Mouse (Mus musculus) T-cell, adult 66 days (primary cell): ENCODE data around the gene Btbd35f5. TPM values are rescaled to one million over a fixed set of nuclear protein-coding genes. Genes with fewer than 3 reads are reported as not detected.

ENCODE experiments used
- total RNA-seq, 2 experiments: library from RNA; stranded (reverse); gene quantifications; 3 replicates in 1 of 2; 4 replicates in 1 of 2; pipeline ENCODE4 v1.2.4; 2023

Btbd35f5 gene
- total RNA-seq, result not detected

GRCm38 (mm10) chrX:32973597-32973996, at the start of gene Btbd35f5:
Gene Btbd35f5 (plus strand): TSS chrX:32973897.

GRCm38 (mm10) chrX:32941468-32941867, 32.2 kb upstream of the Btbd35f5 start, which contains the start of gene Gm21789:
Gene Gm21789 (plus strand): TSS chrX:32941768.

Other genes with a start within 250 kb of the Btbd35f5 start
- gene Btbd35f21, start 247.8 kb upstream of the Btbd35f5 start, total RNA-seq, result not detected
- not detected for gene Btbd35f30, start 79.3 kb upstream of the Btbd35f5 start, total RNA-seq
- not detected for gene Gm21789, start 32.1 kb upstream of the Btbd35f5 start, total RNA-seq